Mouse (Mus musculus): ENCODE measurements around the gene Nkx6-2.

Gene Nkx6-2

GRCm38 (mm10) chr7:139566533-139566932, 16.1 kb downstream of the Nkx6-2 start:
- DNase-seq (ENCODE audit: low read depth): no peak

GRCm38 (mm10) chr7:139565998-139566397, 16.6 kb downstream of the Nkx6-2 start:
- DNase-seq (ENCODE audit: low read depth): no peak

DNA sequence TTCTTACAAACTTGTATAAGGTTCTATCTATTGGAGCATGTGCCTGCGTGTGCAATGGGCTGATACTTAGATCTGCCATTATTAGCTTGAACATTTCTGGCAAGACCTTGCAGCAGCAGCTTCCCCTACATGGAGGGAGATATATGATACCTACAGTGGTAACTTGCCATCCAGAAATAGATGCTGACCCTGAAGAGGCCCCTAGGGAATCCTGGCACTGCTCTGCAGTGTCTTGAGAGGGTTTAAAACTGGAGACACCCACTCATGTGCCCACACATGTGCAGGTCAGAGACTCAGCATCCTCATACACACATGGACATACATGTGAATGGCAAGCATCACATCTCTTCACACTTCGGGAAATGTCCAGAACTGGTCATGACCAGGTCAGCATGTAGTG, 18.4 kb downstream of the Nkx6-2 start:
- DNase-seq (ENCODE audit: low read depth): no peak

- no peak for DNase-seq (ENCODE audit: low read depth)
Measured at GRCm38 (mm10) chr7:139563425-139563824, 19.2 kb downstream of the Nkx6-2 start.

GRCm38 (mm10) chr7:139559659-139560058, 22.9 kb downstream of the Nkx6-2 start:
- no peak for DNase-seq (ENCODE audit: low read depth)

DNA sequence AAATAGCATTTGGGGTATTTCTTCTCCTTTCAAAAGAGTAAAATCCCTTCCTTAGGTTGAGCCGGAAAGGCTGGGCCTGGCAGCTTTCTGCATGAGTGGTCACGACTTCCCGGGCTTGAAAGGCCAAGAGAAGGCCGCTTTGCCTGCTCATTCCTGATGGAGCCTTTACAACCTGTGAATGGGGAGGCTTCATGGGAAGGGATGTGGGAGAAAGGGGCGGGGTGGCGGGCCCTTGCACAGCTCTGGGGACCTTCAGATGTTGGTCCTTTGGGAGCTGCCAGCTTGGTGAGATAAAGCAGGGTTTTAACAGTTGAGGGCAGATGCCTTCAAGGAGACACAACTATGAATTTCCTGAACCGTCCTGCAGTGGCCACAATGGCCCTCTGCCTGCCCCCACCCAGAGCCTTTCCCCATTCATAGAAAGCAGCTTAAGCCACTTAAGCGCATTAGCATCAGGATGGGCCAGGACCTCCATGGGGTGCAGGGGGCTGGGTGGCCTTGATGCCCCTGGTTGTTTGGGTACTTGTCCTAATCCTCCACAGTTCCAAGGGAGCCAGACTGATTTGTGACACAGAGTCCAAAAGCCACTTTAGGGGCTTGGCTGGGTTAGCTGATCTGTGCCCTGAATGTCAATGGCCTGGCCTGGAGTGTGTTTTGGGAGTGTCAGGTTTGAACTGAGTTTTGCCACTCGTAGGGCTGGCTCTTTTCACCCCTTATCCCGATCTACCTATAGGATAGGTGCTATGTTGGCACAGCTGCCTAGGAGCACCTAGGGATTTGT, 25.7 kb downstream of the Nkx6-2 start:
- DNase-seq (ENCODE audit: low read depth): no peak

- DNase-seq (ENCODE audit: low read depth): no peak
Measured at GRCm38 (mm10) chr7:139556331-139556730, 26.3 kb downstream of the Nkx6-2 start.

DNA sequence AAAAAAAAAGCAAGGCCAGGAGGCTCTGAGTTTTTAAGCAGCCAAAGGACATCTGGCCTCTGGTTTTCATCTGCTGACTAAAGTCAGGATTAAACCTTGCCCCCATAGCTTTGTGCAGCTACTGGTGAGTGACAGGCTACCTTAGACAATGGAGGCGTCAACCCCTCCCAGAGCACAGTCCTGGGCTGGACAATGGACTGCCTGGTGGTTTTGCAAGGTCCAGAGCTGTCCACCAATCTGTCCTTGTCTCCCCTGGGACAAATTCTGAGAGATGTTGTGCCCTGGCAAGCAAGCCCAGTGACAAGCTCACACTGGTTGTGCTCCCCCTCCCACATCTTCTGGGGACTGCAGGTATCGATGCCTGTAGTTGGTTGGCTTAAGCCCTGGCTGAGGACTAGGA, 31.1 kb downstream of the Nkx6-2 start:
- DNase-seq (ENCODE audit: low read depth): no peak

GRCm38 (mm10) chr7:139550086-139550783, 32.4 kb downstream of the Nkx6-2 start:
- DNase-seq (ENCODE audit: low read depth): no peak

DNA sequence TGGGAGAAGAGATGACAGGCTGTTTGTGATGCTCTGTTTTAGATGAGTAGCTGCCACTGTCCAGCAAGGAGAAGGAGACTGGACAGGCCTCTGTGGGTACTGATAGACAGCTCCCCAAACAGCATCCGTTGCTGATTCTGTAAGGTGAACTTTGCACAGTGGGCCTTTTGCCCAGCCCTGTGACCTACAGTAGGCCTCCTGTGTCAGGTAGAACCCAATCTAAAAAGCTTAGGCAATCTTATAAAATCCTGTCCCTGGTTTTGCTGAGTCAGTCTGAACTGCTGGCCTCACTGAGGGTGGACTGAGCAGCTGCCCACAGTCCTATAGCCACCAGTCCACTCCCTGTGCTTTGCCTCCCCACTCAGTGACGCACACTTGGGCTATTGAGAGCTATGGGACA, 35.3 kb downstream of the Nkx6-2 start:
- no peak for DNase-seq (ENCODE audit: low read depth)

- no peak for DNase-seq (ENCODE audit: low read depth)
Measured at GRCm38 (mm10) chr7:139544706-139545625, 37.6 kb downstream of the Nkx6-2 start.

DNA sequence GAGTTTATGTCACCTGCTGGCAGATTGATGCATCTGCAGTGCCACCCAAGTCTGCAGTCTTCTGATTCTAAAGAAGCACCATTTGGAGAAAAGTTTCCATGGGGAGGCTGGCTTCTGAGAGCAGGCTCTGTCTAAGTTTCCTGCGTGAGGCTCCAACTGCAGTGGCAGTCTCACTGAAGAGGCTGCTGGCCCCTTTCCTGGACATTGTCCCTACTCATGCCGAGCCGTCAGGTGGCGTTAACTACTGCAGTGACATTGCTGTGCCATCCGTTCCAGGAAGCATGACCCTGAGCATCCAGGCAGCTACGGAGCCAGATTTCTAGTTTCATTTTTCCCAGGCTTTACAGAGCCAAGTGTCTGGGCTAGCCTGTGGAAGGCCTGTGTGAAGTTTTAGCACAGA, 41.2 kb downstream of the Nkx6-2 start:
- no peak for DNase-seq (ENCODE audit: low read depth)

DNA sequence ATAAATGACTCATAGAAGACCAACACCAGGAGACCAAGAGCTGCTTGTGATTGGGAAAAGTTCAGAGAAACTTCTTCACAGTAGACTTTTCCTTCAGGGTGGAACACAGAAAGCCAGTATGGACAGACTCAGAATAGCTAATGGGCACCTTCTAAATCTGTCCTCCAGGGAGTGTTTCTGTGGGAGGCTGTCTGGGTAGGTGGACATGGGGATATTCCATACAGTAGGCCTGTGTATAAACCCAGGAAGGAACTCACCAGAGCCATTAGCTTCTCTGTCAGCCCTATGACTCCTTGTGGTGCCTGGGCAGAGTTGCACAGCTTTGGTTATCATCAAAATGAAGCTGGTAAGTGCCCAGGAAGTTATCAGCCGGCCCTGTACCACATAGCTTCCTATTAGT, 42.0 kb downstream of the Nkx6-2 start:
- DNase-seq (ENCODE audit: low read depth): no peak

DNA sequence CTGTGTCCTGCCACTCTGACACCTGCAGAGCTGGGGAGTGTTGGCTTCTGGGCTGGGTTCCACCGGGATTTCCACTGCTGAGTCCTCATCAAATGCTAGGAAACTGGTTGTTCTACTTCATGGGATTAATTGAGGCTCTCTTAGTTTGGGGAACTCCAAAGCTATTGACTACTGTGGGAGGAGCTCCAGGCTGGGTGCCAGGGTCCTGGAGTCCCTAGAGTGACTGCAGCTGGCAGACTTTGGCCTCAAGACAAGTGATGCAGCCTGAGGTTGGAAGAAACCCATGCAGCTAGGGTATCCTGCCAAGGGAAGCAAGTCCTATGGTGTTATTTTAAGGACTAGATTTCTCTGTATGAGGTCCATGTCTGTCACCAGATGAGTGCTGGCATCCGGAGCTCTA, 44.1 kb downstream of the Nkx6-2 start:
- DNase-seq (ENCODE audit: low read depth): no peak

GRCm38 (mm10) chr7:139537831-139538230, 44.8 kb downstream of the Nkx6-2 start:
- DNase-seq (ENCODE audit: low read depth): no peak

GRCm38 (mm10) chr7:139536831-139537230, 45.8 kb downstream of the Nkx6-2 start:
- DNase-seq (ENCODE audit: low read depth): no peak

DNA sequence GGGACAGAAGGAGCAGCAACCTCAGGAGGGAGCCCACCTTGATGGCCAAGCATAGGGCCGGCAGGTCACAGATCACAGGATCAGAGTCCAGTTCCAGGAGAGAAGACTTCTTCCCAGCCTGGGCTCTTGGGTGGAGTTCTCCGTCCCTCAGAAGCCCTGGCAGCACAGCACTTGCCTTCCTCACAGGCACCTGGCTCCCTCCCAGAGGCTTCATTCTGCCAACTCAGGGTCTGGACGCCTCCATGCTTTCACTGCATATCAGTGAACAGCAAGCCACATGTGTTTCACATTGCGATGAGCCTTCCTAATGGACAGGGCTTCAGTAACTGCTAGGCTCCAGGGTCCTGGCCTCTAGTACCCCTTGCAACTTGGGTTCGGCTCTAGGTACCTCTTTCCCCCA, 46.3 kb downstream of the Nkx6-2 start:
- DNase-seq (ENCODE audit: low read depth): no peak

DNA sequence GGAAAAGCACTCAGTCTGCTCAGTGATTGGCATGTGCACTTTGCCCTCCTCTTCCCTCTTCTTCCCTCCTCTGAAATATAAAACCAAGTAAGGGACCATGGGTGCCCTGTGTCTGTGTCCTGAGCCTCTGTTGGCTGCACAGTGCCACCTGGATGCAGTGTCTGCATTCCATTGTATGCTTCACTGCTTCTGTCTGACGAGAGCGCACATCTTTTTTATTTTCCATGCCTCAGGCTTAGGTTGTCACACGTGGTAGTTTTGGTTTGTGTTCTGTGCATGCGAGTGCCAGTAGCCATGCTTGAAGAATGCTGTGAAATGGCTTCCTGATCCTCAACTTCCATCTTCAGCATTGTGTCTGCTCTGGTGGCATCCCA, 51.2 kb downstream of the Nkx6-2 start:
- DNase-seq (ENCODE audit: low read depth): no peak

DNA sequence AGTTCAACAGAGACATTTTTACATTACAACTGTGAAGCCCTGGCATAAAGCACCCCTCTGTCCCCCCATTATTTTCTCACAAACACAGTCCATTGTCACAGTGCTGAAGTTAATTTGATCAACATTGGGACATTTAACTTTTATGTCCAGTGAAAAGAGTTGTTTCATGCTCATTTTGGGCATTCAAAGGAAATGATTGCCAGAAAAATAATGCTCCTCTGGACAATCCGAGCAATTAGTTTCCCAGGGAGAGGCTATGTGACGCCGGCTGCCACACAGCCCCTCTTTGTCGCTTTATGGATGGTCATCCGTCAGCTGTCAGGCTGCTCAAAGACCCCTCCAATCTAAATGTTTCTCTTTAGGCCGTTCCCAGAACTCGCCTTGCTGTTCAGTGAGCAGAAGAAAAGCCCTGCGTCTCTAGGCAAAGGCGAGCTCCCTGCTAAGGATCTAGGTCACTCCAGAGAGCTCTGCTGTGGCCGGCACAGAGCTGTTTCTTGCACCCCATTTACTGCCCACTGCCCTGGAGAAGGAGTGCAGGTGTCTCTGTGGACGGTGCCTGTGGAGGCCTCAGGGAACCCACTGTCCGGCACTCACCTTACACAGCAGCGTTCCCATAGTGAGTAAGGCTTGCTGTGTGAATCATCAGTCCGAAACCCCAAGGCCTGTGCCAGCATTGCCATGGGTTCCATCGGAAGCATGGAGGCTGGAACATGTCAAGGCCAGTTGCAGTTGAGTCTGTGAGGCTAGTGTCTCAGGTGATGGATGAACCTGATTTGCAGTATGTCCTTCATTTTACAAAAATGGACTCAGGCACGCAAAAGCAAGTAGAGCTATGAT, 51.8 kb downstream of the Nkx6-2 start:
- DNase-seq (ENCODE audit: low read depth): no peak

Measured in c-Kit-positive CD71-negative TER-119-negative erythroid progenitor cells, embryonic 14.5 days (primary cell).